Mouse (Mus musculus) heart, adult 11 months (tissue): ENCODE measurements around the gene Tmed1.
"Not testable (repeated sequence)": the region's sequence is repeated elsewhere in the genome, so short reads cannot be mapped to it uniquely, and the experiment has no call there.

Experiments used
- DNase-seq: peaks from one replicate; pipeline ENCODE4 v3.0.0; 2022

Tmed1 gene

GRCm38 (mm10) chr9:21525937-21526633 is 16.0 kb upstream of the Tmed1 start, which contains the start of gene AB124611:
TSS of gene AB124611 (plus strand) at chr9:21526176.
- DNase-seq = peak; percentile 98

GRCm38 (mm10) chr9:21525142-21525936 is 15.3 kb upstream of the Tmed1 start:
- peak; percentile 94 for DNase-seq

GRCm38 (mm10) chr9:21518690-21519089 is 8.6 kb upstream of the Tmed1 start:
- DNase-seq = not testable (repeated sequence)

GRCm38 (mm10) chr9:21517947-21518495 is 8.0 kb upstream of the Tmed1 start:
- peak; percentile 80 for DNase-seq

- no peak for DNase-seq
Observed at GRCm38 (mm10) chr9:21513466-21513865, 3.4 kb upstream of the Tmed1 start.

- no peak for DNase-seq
Observed at GRCm38 (mm10) chr9:21511052-21511451, 1.0 kb upstream of the Tmed1 start.

- DNase-seq = no peak
Observed at GRCm38 (mm10) chr9:21510689-21511015, 600 bp upstream of the Tmed1 start.

GRCm38 (mm10) chr9:21508871-21509404 is 1.1 kb downstream of the Tmed1 start:
- peak; percentile 93 for DNase-seq

- DNase-seq = no peak
Observed at GRCm38 (mm10) chr9:21507753-21508430, 2.2 kb downstream of the Tmed1 start.

GRCm38 (mm10) chr9:21505767-21506166 is 4.3 kb downstream of the Tmed1 start:
- no peak for DNase-seq

- DNase-seq = no peak
Observed at GRCm38 (mm10) chr9:21503352-21503751, 6.7 kb downstream of the Tmed1 start.

GRCm38 (mm10) chr9:21498284-21498902 is 11.7 kb downstream of the Tmed1 start:
- DNase-seq = peak; percentile 91

GRCm38 (mm10) chr9:21497664-21498063 is 12.4 kb downstream of the Tmed1 start:
- DNase-seq = no peak

- DNase-seq = no peak
Observed at GRCm38 (mm10) chr9:21497050-21497542, 13.0 kb downstream of the Tmed1 start.

- DNase-seq = peak; percentile 97
Observed at GRCm38 (mm10) chr9:21496308-21497049, 13.6 kb downstream of the Tmed1 start.

- no peak for DNase-seq
Observed at GRCm38 (mm10) chr9:21494726-21495125, 15.3 kb downstream of the Tmed1 start.

GRCm38 (mm10) chr9:21493907-21494306 is 16.1 kb downstream of the Tmed1 start:
- DNase-seq = no peak

- peak; percentile 82 for DNase-seq
Observed at GRCm38 (mm10) chr9:21490696-21491095, 19.4 kb downstream of the Tmed1 start.

GRCm38 (mm10) chr9:21488246-21488645 is 21.8 kb downstream of the Tmed1 start:
- DNase-seq = not testable (repeated sequence)

GRCm38 (mm10) chr9:21484065-21484464 is 26.0 kb downstream of the Tmed1 start:
- DNase-seq = peak; percentile 85

GRCm38 (mm10) chr9:21477707-21478106 is 32.3 kb downstream of the Tmed1 start:
- DNase-seq = no peak

GRCm38 (mm10) chr9:21472913-21473312 is 37.1 kb downstream of the Tmed1 start:
- no peak for DNase-seq
